Mouse (Mus musculus) heart, embryonic 15.5 days (tissue): ENCODE measurements around the gene Agap3. TPM values are rescaled to one million over a fixed set of nuclear protein-coding genes. Genes with fewer than 3 reads are reported as not detected.
A peak's percentile ranks its signal among the peaks of the same experiment; 100 is the strongest.

Experiments used
- ATAC-seq: fragments of 200-750 bp; cut with Nextera tagmentation; replicated peaks from 2 replicates; pipeline ENCODE4 v1.8.0; 2017; ENCODE audit warnings: low read depth, moderate TSS enrichment; ENCODE audit not compliant: insufficient number of reproducible peaks, insufficient read depth, low FRiP score
- H3K27ac ChIP-seq: fragments of 300-500 bp; sonication (generic); 2 replicates; pipeline ENCODE4 v1.5.1; 2015; ENCODE audit warnings: mild to moderate bottlenecking, inconsistent platforms
- H3K27me3 ChIP-seq: fragments of 300-500 bp; sonication (generic); 2 replicates; pipeline ENCODE4 v1.6.1; 2015; ENCODE audit warnings: inconsistent platforms
- H3K36me3 ChIP-seq: fragments of 300-500 bp; sonication (generic); 2 replicates; pipeline ENCODE4 v1.6.1; 2015; ENCODE audit warnings: mild to moderate bottlenecking, inconsistent platforms
- H3K4me1 ChIP-seq: fragments of 300-500 bp; sonication (generic); replicated peaks from 2 replicates; pipeline ENCODE4 v1.6.1; 2015; ENCODE audit warnings: inconsistent platforms
- H3K4me2 ChIP-seq: fragments of 300-500 bp; sonication (generic); 2 replicates; pipeline ENCODE4 v1.6.1; 2015; ENCODE audit warnings: inconsistent platforms, mild to moderate bottlenecking, moderate library complexity
- H3K4me3 ChIP-seq: fragments of 300-500 bp; sonication (generic); 2 replicates; pipeline ENCODE4 v1.5.1; 2015; ENCODE audit warnings: mild to moderate bottlenecking, inconsistent platforms
- H3K9ac ChIP-seq: fragments of 300-500 bp; sonication (generic); 2 replicates; pipeline ENCODE4 v1.6.1; 2015; ENCODE audit warnings: mild to moderate bottlenecking, inconsistent platforms
- H3K9me3 ChIP-seq: fragments of 300-500 bp; sonication (generic); replicated peaks from 2 replicates; pipeline ENCODE4 v1.6.1; 2016; ENCODE audit warnings: inconsistent platforms
- WGBS: fragments of 180-500 bp; shearing (Covaris S2); methylation state at CpG from one replicate; pipeline ENCODE4 v1.1.7; 2015; ENCODE audit warnings: mixed read lengths; 5-methylcytosine and 5-hydroxymethylcytosine counted together
- polyA plus RNA-seq: library from polyadenylated mRNA; unstranded; fragments of >200 nt; fragmentation: Nextera tagmentation; extraction: Ambion mirVana; gene quantifications from 2 replicates; pipeline ENCODE4 v1.2.1, GENCODE M21; 2015

Agap3 gene
- polyA plus RNA-seq, 1 experiment from 2014 or later, result 27.9 TPM

GRCm38 (mm10) chr5:24420381-24420780 lies 31.6 kb upstream of the Agap3 start:
- Histone ChIP-seq H3K27ac (no peak overlapping the region), H3K27me3 (peaks cover under 1% of the 10 kb centered on the region; the same call in 1 of the 2 replicates), H3K4me1 (peaks cover 26% of the 10 kb centered on the region), H3K9ac (no peak overlapping the region), H3K4me3 (no peak overlapping the region), H3K9me3 (no peaks in the 10 kb centered on the region), H3K36me3 (peaks cover 12% of the 10 kb centered on the region; the same call in 1 of the 2 replicates), H3K4me2 (no peak overlapping the region)
- WGBS, result 85% methylated on average over 9 of the region's 9 CpGs
- ATAC-seq, result no peak

GRCm38 (mm10) chr5:24423129-24424003 lies 28.6 kb upstream of the Agap3 start, which contains the start of the genes Cdk5 and Slc4a2:
Cdk5 (minus strand) TSS chr5:24423530.
Slc4a2 (plus strand) TSS chr5:24423837.
- Histone ChIP-seq H3K4me1 (peaks cover 46% of the 10 kb centered on the region), H3K4me2 (peak within 1 kb of the TSS; percentile 87), H3K9ac (peak within 1 kb of the TSS; percentile 74), H3K4me3 (peak within 1 kb of the TSS; percentile 82), H3K9me3 (no peaks in the 10 kb centered on the region), H3K27me3 (no peaks in the 10 kb centered on the region), H3K27ac (peak within 1 kb of the TSS; percentile 95), H3K36me3 (peaks cover 12% of the 10 kb centered on the region; the same call in 1 of the 2 replicates)
- under 1% methylated on average over 46 of the region's 46 CpGs for WGBS
- peak; percentile 88 for ATAC-seq

GRCm38 (mm10) chr5:24424004-24424781 lies 27.8 kb upstream of the Agap3 start:
- peaks cover 51% of the 10 kb centered on the region for H3K4me1 ChIP-seq
- 12% methylated on average over 21 of the region's 21 CpGs for WGBS

GRCm38 (mm10) chr5:24424861-24425411 lies 27.0 kb upstream of the Agap3 start:
- 2% methylated on average over 56 of the region's 60 CpGs for WGBS
- H3K9me3 ChIP-seq, result no peaks in the 10 kb centered on the region
- H3K9ac ChIP-seq, result peak overlapping the region; percentile 71
- no peaks in the 10 kb centered on the region for H3K27me3 ChIP-seq
- H3K36me3 ChIP-seq, result peaks cover 7% of the 10 kb centered on the region
- peak overlapping the region; percentile 95 for H3K27ac ChIP-seq
- H3K4me3 ChIP-seq, result peak overlapping the region; percentile 82
- peak; percentile 50 for ATAC-seq
- H3K4me2 ChIP-seq, result peak overlapping the region; percentile 87
- peaks cover 51% of the 10 kb centered on the region for H3K4me1 ChIP-seq

More at GRCm38 (mm10) chr5:24424004-24424781, 27.8 kb upstream of the Agap3 start:
- no peak; the same call in 1 of the 2 replicates for ATAC-seq
- no peaks in the 10 kb centered on the region for H3K27me3 ChIP-seq
- peak overlapping the region; percentile 82 for H3K4me3 ChIP-seq
- peak overlapping the region; percentile 95 for H3K27ac ChIP-seq
- H3K36me3 ChIP-seq, result peaks cover 9% of the 10 kb centered on the region; the same call in 1 of the 2 replicates
- no peaks in the 10 kb centered on the region for H3K9me3 ChIP-seq
- H3K9ac ChIP-seq, result peak overlapping the region; percentile 71
- peak overlapping the region; percentile 87 for H3K4me2 ChIP-seq

GRCm38 (mm10) chr5:24425421-24426036 lies 26.4 kb upstream of the Agap3 start:
- no peaks in the 10 kb centered on the region for H3K9me3 ChIP-seq
- H3K36me3 ChIP-seq, result peaks cover 12% of the 10 kb centered on the region
- peak overlapping the region; percentile 87 for H3K4me2 ChIP-seq
- under 1% methylated on average over 29 of the region's 30 CpGs for WGBS
- peak; percentile 4; the same call in 1 of the 2 replicates for ATAC-seq
- H3K27ac ChIP-seq, result peak overlapping the region; percentile 95
- peak overlapping the region; percentile 82 for H3K4me3 ChIP-seq
- peak overlapping the region; percentile 71 for H3K9ac ChIP-seq
- peaks cover 51% of the 10 kb centered on the region for H3K4me1 ChIP-seq
- no peaks in the 10 kb centered on the region for H3K27me3 ChIP-seq

- H3K9me3 ChIP-seq, result no peaks in the 10 kb centered on the region
- peak overlapping the region; percentile 95; the same call in 1 of the 2 replicates for H3K27ac ChIP-seq
- peak overlapping the region; percentile 82 for H3K4me3 ChIP-seq
- no peaks in the 10 kb centered on the region for H3K27me3 ChIP-seq
- H3K4me1 ChIP-seq, result peaks cover 51% of the 10 kb centered on the region
- peak overlapping the region; percentile 87 for H3K4me2 ChIP-seq
- WGBS, result 2% methylated on average over 10 of the region's 10 CpGs
- peak overlapping the region; percentile 71 for H3K9ac ChIP-seq
- H3K36me3 ChIP-seq, result peaks cover 17% of the 10 kb centered on the region
- ATAC-seq, result no peak
These were observed 25.9 kb upstream of the Agap3 start for GRCm38 (mm10) chr5:24426037-24426432.

- Histone ChIP-seq H3K27ac (0 out of 2 replicates have a peak overlapping the region, but pooled peaks have one; percentile 36), H3K27me3 (no peaks in the 10 kb centered on the region), H3K4me3 (peak overlapping the region; percentile 82), H3K9me3 (no peaks in the 10 kb centered on the region), H3K36me3 (peaks cover 23% of the 10 kb centered on the region), H3K4me1 (peaks cover 51% of the 10 kb centered on the region), H3K9ac (peak overlapping the region; percentile 8; the same call in 1 of the 2 replicates), H3K4me2 (peak overlapping the region; percentile 87)
- 20% methylated on average over 9 of the region's 9 CpGs for WGBS
- ATAC-seq, result no peak
These were observed 25.3 kb upstream of the Agap3 start for GRCm38 (mm10) chr5:24426556-24427284.

GRCm38 (mm10) chr5:24427285-24427633 lies 24.7 kb upstream of the Agap3 start:
- ATAC-seq, result no peak
- 37% methylated on average over 12 of the region's 12 CpGs for WGBS
- Histone ChIP-seq H3K27me3 (no peaks in the 10 kb centered on the region), H3K36me3 (peaks cover 29% of the 10 kb centered on the region), H3K4me3 (peak overlapping the region; percentile 82; the same call in 1 of the 2 replicates), H3K4me2 (peak overlapping the region; percentile 87), H3K9me3 (no peaks in the 10 kb centered on the region), H3K9ac (0 out of 2 replicates have a peak overlapping the region, but pooled peaks have one; percentile 8), H3K4me1 (peaks cover 51% of the 10 kb centered on the region), H3K27ac (0 out of 2 replicates have a peak overlapping the region, but pooled peaks have one; percentile 36)

- Histone ChIP-seq H3K27ac (no peak overlapping the region), H3K9ac (no peak overlapping the region)
These were observed 24.0 kb upstream of the Agap3 start for GRCm38 (mm10) chr5:24427981-24428402.

GRCm38 (mm10) chr5:24428596-24428995 lies 23.4 kb upstream of the Agap3 start:
- H3K27ac ChIP-seq, result no peak overlapping the region
- H3K36me3 ChIP-seq, result peaks cover 41% of the 10 kb centered on the region
- WGBS, result 19% methylated on average over 9 of the region's 9 CpGs
- ATAC-seq, result no peak
- no peaks in the 10 kb centered on the region for H3K9me3 ChIP-seq
- no peak overlapping the region for H3K4me3 ChIP-seq
- no peak overlapping the region for H3K9ac ChIP-seq
- H3K27me3 ChIP-seq, result no peaks in the 10 kb centered on the region
- peaks cover 45% of the 10 kb centered on the region for H3K4me1 ChIP-seq
- H3K4me2 ChIP-seq, result 0 out of 2 replicates have a peak overlapping the region, but pooled peaks have one; percentile 20

More at GRCm38 (mm10) chr5:24427981-24428402, 24.0 kb upstream of the Agap3 start:
- peaks cover 43% of the 10 kb centered on the region for H3K4me1 ChIP-seq
- H3K36me3 ChIP-seq, result peaks cover 36% of the 10 kb centered on the region
- no peaks in the 10 kb centered on the region for H3K9me3 ChIP-seq
- 17% methylated on average over 15 of the region's 15 CpGs for WGBS
- no peaks in the 10 kb centered on the region for H3K27me3 ChIP-seq
- H3K4me3 ChIP-seq, result 0 out of 2 replicates have a peak overlapping the region, but pooled peaks have one; percentile 7
- peak overlapping the region; percentile 20; the same call in 1 of the 2 replicates for H3K4me2 ChIP-seq
- ATAC-seq, result no peak
